Mouse (Mus musculus): ENCODE results near the gene Olfr1055.
"Not testable (repeated sequence)": the region's sequence is repeated elsewhere in the genome, so short reads cannot be mapped to it uniquely, and the experiment has no call there.

Olfr1055 gene

GRCm38 (mm10) chr2:86350184-86350583 lies at the start of gene Olfr1055:
Gene Olfr1055 (minus strand): TSS chr2:86350284.
- DNase-seq (ENCODE audit: low spot score) = no peak

GRCm38 (mm10) chr2:86395114-86395513 lies 45.0 kb upstream of the Olfr1055 start:
- no peak for DNase-seq (ENCODE audit: low spot score)

- DNase-seq (ENCODE audit: low spot score) = not testable (repeated sequence)
These were observed 38.4 kb upstream of the Olfr1055 start, which contains the start of gene Olfr1058 for GRCm38 (mm10) chr2:86388461-86388860. Gene Olfr1058 (minus strand): TSS chr2:86388561.

- DNase-seq (ENCODE audit: low spot score) = no peak
These were observed 28.2 kb upstream of the Olfr1055 start, which contains the start of gene Olfr1057 for GRCm38 (mm10) chr2:86378293-86378692. Gene Olfr1057 (minus strand): TSS chr2:86378393.

- DNase-seq (ENCODE audit: low spot score) = not testable (repeated sequence)
These were observed 16.3 kb upstream of the Olfr1055 start for GRCm38 (mm10) chr2:86366342-86366741.

- no peak for DNase-seq (ENCODE audit: low spot score)
These were observed 12.3 kb upstream of the Olfr1055 start, which contains the start of gene Olfr1056 for GRCm38 (mm10) chr2:86362369-86362768. Gene Olfr1056 (minus strand): TSS chr2:86362469.

GRCm38 (mm10) chr2:86351751-86352150 lies 1.7 kb upstream of the Olfr1055 start:
- DNase-seq (ENCODE audit: low spot score) = not testable (repeated sequence)

GRCm38 (mm10) chr2:86335333-86335732 lies 14.8 kb downstream of the Olfr1055 start, which contains the start of gene Olfr1054:
Gene Olfr1054 (minus strand): TSS chr2:86335433.
- no peak for DNase-seq (ENCODE audit: low spot score)

GRCm38 (mm10) chr2:86315184-86315583 lies 34.9 kb downstream of the Olfr1055 start, which contains the start of gene Olfr1053:
Gene Olfr1053 (minus strand): TSS chr2:86315284.
- no peak for DNase-seq (ENCODE audit: low spot score)
